Mouse (Mus musculus): ENCODE data around the gene Pcnt.

GRCm38 (mm10) chr10:76473759-76474158 is 31.2 kb upstream of the Pcnt start:
- no peak for TF ChIP-seq POLR2A (IDR thresholded peaks at IDR 0.05; ENCODE audit: control insufficient read depth, extremely low read depth, insufficient read depth, low read length, poor library complexity)
- no peak for TF ChIP-seq CTCF (IDR thresholded peaks at IDR 0.05; ENCODE audit: borderline replicate concordance, control insufficient read depth, extremely low read depth, insufficient read depth, low read length, poor library complexity)
